Mouse (Mus musculus) layer of hippocampus, postnatal 36 days (tissue): Measurements from ENCODE around the gene Cfap97d2. TPM values are rescaled to one million over a fixed set of nuclear protein-coding genes. Genes with fewer than 3 reads are reported as not detected.

Experiments
- DNase-seq, 2 experiments: peaks; one replicate each; pipeline ENCODE4 v3.0.0; 2022
- total RNA-seq, 2 experiments: library from RNA; stranded (reverse); gene quantifications; 2 replicates each; pipeline ENCODE4 v1.2.3; 2021

Gene Cfap97d2
- total RNA-seq, 2 experiments from 2014 or later, result 1.1 to 1.3 TPM

- DNase-seq, result peak; percentile 21 to 37
Measured at GRCm38 (mm10) chr8:13753680-13754079, 48.0 kb downstream of the Cfap97d2 start.

DNA sequence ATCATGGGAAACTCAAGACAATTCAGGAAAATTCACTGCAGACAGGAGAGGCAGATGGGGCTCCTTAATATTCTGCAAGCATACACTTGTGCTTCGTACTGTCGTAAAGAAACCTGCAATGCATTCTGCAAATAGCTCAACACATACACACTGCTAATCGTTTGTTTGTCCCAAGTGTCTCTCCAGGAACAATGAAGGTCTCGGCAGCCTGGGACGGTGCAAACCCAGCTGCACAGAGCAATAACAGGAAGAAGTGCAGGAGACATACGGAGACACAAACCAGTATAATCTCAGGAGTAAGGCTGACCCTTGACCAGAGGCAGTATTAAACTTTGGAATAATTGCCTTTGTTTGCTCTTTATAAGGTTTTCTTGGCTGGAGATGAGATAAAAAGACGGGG, 50.8 kb downstream of the Cfap97d2 start:
- no peak for DNase-seq

DNA sequence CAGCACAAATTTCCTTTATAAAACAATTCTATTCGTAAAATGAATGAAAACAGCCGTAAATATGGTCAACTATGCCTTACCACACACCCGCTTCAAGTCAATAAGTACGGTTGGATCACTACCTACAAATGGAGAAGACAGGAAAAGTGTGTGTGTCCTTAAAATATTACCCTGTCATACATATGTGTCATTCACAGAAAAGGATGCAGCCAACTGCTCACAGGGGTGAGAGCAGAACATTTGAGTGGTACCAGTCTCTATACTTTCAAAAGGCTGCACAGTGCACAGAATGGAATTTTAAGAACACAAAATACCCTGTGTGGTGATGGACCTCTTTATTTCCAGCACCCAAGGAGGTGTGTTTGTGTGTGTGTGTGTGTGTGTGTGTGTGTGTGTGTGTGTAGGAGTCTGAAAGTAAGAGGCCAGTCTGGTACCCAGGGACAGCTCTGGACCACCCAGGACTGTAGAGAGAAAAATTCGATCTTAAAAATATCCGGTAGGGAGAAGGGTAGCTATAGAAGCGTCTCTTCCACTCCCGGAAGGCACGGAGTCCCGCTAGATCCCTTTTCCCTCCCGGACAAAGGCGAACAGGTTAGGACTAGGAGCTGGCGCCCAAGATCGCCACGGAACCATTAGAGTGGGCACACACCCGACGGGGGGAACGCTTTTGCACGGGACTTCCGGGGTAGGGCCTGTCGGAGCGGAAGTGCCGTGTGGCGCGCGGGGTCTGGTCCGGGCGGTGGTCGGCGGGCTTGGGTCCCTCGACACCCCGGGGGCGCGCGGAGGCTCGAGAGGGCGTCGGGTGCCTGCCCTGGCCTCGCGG, 51.5 kb downstream of the Cfap97d2 start, which contains the start of gene Cdc16:
TSS of gene Cdc16 (plus strand) at position 695 of the 823 bp plus-strand sequence.
- DNase-seq, result peak; percentile 85 to 89

- DNase-seq, result peak in 1 of 2 experiments; percentile 16
Measured at GRCm38 (mm10) chr8:13757805-13758727, 52.4 kb downstream of the Cfap97d2 start.

DNA sequence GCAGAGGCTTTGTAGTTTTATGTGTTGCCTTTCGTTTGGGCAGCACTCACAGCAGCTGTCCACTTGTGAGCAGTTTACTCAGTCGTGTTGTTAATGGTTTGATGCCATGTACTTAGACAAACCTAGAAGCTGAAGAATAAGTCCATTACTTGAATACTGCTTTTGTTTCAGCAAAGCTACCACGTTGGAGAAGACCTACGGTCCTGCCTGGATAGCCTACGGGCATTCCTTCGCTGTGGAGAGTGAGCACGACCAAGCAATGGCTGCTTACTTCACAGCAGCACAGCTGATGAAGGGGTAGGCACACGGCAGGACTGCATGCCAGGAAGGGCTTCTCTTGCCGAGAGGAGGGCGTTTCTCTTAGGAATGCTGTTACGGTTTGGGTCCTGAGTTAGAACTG, 63.5 kb downstream of the Cfap97d2 start:
- DNase-seq, result no peak

DNA sequence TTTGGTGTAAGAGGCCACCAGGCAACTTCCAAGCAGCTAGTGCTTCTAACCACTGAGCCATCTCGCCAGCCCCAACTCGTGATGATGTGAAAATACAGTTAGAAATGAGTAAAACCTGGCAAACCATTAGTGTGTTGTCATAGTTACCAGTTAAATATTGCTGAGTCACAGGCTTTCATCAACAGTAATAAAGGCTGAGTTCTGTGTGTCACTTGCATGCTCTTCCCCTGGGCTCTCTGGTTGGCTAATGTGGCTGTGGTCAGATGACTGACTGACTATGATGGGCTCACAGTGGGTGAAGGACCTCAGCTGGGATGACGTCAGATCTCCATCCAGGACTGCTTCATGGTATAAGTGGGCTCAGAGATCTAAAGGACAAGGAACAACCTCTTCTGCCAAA, 74.8 kb downstream of the Cfap97d2 start:
- DNase-seq, result no peak

- peak; percentile 85 to 87 for DNase-seq
Measured at GRCm38 (mm10) chr8:13785250-13785763, 79.6 kb downstream of the Cfap97d2 start, which contains the start of gene Upf3a. Upf3a (plus strand) TSS chr8:13785615.

GRCm38 (mm10) chr8:13785764-13786299, 80.1 kb downstream of the Cfap97d2 start:
- peak; percentile 91 for DNase-seq

GRCm38 (mm10) chr8:13789606-13790005, 83.9 kb downstream of the Cfap97d2 start:
- DNase-seq, result no peak

Other genes with a start within 250 kb of the Cfap97d2 start
- 10 to 100 TPM; 81.3 to 85.0 TPM for gene Gas6, start 211.4 kb upstream of the Cfap97d2 start, total RNA-seq
- gene 1700029H14Rik, start 143.4 kb upstream of the Cfap97d2 start, total RNA-seq, result not detected
- gene Rasa3, start 28.3 kb upstream of the Cfap97d2 start, total RNA-seq, result 10 to 100 TPM; 62.4 to 69.7 TPM
- gene Cdc16, start 51.8 kb downstream of the Cfap97d2 start, total RNA-seq, result 10 to 100 TPM; 57.6 to 60.0 TPM
- gene Upf3a, start 79.7 kb downstream of the Cfap97d2 start, total RNA-seq, result 10 to 100 TPM; 35.6 to 35.7 TPM
- gene AF366264, start 132.5 kb downstream of the Cfap97d2 start, total RNA-seq, result not detected
- gene Champ1, start 163.8 kb downstream of the Cfap97d2 start, total RNA-seq, result 10 to 100 TPM; 27.0 to 27.3 TPM
- gene Coprs, start 184.4 kb downstream of the Cfap97d2 start, total RNA-seq, result 10 to 100 TPM; 30.5 to 38.3 TPM